Mouse (Mus musculus) embryo, embryonic 11.5 days (tissue): ENCODE results near the gene Mdk.

Source experiments
- DNase-seq: peaks from one replicate; pipeline ENCODE4 v3.0.0-alpha.2; 2012; ENCODE audit warnings: low read depth, low spot score

The Mdk gene

DNA sequence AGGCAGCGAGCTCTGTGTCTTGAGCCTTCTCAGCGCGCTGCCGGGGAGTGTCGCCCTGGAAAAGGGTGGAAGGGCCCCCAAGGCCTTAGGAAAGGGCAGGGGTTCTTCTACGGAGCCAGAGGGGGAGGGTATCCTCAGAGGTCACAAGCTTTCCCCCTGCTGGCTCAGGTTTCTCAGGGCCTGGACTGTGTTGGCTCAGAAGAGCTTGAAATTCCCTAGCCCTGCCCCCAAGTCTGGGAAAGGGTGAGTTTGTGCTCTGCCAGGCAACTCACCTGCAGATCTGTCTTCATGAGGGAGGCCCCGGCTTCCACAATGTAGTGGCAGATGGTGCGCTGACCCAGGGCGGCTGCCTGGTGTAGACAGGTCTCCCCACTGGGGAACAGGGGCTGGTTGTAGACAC is 1.4 kb upstream of the Mdk start:
- no peak for DNase-seq

- DNase-seq, result no peak
Observed at GRCm38 (mm10) chr2:91932737-91933350, 747 bp upstream of the Mdk start.

DNA sequence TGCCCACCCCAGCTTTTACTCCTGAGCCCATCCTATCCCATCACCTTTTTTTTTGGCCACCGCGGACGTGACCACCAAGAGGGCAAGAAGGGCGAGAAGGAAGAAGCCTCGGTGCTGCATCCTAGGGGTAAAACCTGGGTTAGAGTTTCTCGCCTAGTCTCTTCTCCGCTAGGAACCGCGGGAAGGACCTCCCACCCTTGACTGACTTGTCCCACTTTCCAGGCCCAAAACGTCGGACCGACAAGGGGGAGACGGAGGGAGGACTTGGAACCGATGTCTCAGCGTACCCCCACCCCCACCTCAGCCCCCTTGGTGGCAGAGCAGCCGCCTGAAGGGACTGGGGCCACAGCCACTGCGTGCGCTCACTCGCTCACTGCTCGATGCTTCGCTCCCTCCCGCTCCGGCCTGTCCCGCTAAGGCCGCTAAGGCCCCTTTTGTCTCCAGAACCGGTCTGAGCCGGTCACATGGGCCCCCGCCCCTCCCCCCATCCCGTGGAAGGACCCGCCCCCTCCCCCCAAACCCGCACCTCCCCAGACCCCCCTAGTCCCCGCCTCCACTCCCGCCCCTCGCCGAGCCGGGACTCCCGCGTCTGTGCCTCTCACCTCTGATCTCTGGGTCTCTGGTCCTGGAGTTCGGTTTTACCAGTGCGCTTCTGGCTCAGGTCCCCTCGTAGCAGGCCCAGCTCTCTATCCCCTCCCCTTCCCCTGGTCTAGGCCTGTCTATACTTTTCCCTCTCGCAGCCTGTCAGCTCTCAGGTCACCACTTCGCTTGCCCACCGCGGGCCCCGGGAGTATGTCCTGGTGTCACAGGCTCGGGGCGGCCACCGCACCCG is 553 bp downstream of the Mdk start:
- DNase-seq, result peak; percentile 74

DNA sequence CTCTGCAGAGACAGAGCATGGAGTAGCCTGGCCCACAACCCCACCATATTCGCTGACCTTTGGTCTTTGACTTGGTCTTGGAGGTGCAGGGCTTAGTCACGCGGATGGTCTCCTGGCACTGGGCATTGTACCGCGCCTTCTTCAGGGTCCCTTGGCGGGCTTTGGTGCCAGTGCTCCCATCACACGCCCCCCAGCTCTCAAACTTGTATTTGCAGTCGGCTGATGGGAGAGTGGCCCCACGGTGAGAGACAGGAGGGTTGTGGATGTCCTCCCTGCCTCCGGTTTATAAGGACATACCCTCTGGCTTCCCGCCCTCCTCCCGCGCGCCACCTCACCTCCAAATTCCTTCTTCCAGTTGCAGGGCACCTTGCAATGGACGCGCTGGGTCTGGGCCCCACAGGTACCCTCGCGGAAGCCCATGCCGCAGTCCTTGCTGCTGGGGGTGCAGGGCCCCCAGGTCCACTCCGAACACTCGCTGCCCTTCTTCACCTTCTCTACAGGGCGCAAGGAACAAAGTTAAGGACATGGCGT is 1.3 kb downstream of the Mdk start:
- no peak for DNase-seq

DNA sequence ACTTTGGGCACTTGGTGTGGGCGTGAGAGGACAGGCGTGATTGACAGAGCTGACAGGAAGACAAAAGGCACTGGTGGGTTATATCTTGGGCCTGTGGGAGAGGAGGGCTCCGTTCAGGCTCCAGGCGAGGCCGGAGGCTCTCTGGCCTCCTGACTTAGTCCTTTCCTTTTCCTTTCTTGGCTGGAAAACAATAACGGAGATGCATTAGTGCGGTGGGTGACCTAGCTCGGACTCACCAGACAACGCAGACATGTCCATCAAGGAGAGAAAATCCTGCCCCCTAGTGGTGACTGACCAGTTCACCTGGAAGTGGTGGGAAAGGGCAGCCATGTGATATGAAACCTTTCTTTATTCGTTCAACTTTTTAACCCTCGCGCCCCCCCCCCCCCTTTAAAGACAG is 2.2 kb downstream of the Mdk start:
- peak; percentile 79 for DNase-seq

DNA sequence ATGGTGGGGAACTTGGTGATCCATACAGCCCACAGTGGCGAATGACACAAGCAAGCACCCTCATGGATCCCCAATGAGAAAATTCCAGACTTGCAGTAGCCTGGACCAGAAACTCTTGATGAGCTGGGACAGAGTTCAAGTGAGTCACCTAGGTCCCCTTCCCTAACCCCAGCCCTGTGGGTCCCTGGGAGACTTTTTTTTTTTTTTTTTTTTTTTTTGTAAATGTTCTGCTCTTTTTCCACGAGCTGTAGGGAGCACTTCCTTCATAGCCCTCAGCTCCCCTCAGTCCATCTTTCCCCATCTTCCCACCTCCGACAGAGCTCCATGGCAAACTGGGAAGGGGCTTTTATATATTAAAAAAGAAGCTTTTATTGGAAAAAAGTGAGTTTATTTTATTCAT is 2.6 kb downstream of the Mdk start:
- no peak for DNase-seq

GRCm38 (mm10) chr2:91928534-91929350 is 3.4 kb downstream of the Mdk start:
- DNase-seq, result no peak

GRCm38 (mm10) chr2:91927826-91928533 is 4.1 kb downstream of the Mdk start:
- DNase-seq, result peak; percentile 74

DNA sequence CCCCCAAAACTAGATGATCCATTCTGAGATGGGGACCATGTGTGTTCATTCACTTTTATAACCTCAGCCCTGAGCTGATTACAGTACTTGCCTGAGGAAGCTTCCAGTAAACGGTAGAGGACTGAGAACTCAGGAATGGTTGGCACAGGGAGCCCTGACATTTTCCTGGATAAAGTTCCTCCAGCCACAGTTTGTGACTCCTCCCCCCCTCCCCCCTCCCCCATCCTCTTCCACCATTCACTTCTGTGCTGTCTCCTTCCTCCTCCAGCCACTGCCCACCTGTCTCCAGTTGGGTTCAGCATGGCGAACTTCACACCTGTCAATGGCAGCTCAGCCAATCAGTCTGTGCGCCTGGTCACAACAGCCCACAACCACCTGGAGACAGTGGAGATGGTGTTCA is 5.1 kb downstream of the Mdk start, which contains the start of gene Chrm4:
Gene Chrm4 (plus strand): TSS at position 301 of the 400 bp plus-strand sequence.
- DNase-seq, result no peak

- no peak for DNase-seq
Observed at GRCm38 (mm10) chr2:91925442-91925841, 6.7 kb downstream of the Mdk start.

- DNase-seq, result no peak
Observed at GRCm38 (mm10) chr2:91924726-91925125, 7.4 kb downstream of the Mdk start.

DNA sequence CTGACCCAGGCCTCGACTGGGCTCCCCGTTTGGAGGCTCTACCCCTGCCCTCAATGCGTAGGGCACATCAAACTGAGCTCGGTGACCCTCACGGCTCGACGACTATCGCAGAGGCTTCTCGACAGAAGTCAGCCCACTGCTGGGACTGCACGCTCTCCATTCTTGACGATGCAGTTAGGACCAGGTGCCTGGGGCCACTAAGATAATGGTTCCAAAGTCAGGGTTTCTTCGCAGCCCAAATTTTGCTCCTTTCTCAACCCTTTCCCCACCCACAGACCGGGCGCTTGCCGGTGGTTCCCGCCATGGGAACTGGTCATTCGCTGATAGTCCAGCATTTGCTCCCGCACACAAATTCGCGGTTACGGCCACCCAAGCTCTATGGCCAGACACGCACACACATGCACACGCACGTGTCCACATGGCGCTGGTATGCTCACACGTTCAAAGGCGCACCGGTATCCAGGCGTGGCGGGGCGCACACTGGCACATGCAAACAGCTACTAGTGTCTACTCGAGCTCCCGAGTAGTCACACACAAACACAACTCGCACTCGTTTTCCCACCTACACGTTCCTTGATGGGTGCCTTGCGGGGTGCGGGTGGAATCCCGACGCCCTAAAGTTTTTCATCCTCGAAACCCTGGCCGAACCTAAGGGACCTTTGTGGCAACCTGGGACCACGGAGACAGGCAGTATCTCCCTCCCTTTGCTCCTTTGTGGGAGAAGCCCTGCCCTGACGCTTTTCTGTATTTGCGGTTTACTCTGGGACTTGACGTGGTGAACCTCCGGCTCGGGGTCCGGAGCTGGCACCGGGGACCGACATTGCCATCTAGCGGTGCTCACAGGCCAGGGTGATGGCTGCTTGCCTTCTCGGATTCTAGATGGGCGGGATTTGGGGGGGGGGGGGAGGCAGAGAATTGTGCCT is 8.4 kb downstream of the Mdk start:
- peak; percentile 68 for DNase-seq

DNA sequence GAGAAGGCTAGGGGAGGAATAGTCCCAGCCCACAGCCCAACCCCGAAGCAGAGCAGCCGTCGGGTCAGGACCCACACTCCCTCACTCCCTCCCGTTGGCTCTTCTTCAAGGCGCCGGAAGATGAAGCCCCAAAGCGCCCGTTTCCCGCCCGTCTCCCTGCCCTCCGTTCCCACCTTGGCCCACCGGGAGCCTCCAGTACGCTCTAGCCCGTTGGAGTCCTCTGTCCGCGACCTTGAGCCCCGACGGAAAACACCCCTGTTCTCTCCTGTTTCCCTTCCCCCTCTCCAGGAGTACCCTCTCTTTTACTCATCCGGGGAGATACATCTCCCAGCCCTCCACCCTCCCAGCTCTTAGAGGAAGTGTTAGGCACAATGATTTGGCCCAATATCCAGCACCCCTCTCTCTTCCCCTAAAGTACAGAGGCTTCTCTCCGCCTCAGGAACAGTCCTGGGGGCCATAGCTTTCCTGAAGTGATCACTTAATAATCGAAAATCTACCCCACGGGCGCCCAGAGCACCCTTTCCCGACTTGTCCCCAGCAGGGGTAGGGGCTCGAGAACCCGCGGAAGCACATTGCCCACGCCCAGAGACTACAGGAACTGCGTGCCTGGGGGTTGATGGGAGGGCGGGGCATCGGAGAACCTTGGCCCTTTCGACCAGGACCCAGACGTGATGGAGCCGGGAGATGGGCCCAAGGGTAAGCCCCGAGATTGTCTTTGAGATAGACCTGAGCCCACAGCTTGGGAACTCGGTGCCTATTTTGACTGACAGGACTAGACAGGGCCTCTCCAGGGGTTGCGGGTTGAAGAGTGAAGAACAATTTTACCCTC is 9.3 kb downstream of the Mdk start:
- DNase-seq, result no peak

DNA sequence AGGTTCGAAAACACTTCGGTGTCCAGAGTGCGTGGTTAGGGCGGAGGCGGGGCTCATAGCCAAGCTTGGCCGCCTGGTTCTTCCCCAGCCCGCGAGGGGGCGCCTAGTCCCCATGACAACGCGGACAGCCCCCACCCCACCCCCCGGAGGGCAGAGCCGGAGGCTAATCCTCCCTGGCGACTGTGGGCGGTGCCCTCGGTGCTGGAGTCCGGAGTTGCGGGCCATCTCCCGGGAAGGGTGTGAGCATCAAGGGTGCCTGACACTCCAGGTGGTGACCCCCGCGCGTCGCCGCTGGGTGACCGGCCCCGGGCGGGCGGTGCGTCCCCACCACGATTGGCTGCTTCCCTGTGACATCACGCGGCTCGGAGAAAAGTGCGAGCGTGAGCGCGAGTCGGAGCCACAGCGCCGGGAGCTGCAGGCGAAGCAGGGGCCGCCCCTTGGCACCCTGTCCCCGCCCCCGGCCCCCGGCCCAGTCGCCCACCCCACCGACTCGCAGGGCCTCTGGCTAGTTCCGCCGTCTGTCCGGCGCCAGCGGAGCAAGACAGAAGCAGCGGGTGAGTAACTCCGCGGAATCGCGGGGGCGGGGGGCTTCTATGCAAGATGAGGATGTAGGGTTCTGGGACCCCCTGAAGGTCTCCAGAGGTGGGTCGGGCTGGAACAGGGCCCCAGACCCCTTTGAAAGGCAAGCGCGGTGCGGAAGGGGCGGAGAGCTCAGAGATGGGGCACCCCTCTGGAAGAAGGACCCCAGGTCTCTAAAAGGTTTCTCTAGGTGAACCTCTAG is 10.1 kb downstream of the Mdk start:
- DNase-seq, result no peak

- peak; percentile 69 for DNase-seq
Observed at GRCm38 (mm10) chr2:91921181-91921789, 10.8 kb downstream of the Mdk start.

DNA sequence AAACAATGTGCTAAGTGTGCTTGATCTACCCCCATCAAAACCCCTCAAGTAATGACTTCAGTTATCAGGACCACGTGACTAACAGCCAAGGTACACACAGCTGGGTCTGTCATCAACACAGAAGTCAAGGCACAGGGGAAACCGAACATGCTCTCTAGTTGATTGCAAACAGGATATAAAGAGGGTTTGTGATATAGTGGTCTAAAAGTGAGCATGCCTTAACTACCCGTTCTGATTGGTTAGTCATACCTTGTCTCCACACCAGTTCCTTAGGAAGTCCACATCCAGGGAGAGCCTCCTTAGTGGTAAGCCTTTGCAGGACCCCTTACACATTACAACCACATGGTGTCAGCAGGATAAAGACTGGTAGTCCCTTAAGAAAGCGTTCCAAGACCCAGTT is 12.0 kb downstream of the Mdk start:
- no peak for DNase-seq

DNA sequence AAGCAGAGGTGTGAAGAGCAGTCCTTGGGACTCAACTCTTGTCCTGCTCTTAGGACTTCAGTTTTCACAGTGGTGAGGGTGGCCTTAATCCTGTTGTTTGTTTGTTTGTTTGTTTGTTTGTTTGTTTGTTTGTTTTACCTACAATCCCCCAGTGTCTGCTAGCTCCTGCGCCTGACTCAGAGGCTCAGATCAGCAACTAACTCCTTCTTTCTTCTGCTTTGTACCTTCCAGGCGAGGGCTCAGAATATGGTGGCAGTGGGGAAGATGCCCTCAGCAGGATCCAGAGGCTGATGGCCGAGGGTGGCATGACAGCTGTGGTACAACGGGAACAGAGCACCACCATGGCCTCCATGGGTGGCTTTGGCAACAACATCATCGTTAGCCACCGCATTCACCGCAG is 15.0 kb downstream of the Mdk start:
- DNase-seq, result no peak

- no peak for DNase-seq
Observed at GRCm38 (mm10) chr2:91916346-91916977, 15.6 kb downstream of the Mdk start.
